Mouse (Mus musculus) layer of hippocampus, adult 9-10 months (tissue): ENCODE results near the gene Osbp.

Source experiments
- DNase-seq: peaks from one replicate; pipeline ENCODE4 v3.0.0; 2022; ENCODE audit warnings: low spot score

Osbp gene

GRCm38 (mm10) chr19:11989334-11989733 lies 23.6 kb downstream of the Osbp start:
- DNase-seq, result no peak

- no peak for DNase-seq
Measured at GRCm38 (mm10) chr19:11992034-11992433, 26.3 kb downstream of the Osbp start.

DNA sequence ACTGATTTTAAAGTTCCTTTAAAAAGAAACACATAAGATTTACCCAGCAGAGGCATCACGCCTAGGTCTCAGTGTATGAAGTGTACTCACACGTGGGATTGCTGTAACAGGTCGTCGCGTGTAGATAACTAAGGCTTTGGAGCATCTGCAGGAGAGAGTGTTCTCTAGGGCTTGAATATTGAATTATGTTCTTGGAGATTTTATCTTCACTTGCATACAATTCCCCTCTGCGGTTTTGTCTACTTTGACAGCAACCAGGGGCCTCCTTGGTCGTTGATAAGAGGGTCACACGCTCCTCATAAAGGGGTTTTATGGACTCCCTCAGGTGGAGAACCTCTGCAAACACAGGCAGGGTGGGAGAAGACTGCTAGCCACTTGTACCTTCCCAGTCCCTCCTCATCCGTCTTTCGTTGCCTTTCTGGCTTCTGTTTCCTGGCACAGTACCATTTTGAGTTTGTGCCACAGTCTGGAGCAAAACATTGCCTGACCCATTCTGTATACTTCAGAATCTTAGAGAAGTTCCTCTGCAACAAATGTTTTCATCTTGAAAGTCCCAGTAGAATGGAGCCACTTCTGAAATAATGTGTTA lies 26.8 kb downstream of the Osbp start:
- DNase-seq, result no peak

GRCm38 (mm10) chr19:11994703-11995431 lies 29.1 kb downstream of the Osbp start:
- no peak for DNase-seq

GRCm38 (mm10) chr19:11995722-11996448 lies 30.1 kb downstream of the Osbp start:
- no peak for DNase-seq

DNA sequence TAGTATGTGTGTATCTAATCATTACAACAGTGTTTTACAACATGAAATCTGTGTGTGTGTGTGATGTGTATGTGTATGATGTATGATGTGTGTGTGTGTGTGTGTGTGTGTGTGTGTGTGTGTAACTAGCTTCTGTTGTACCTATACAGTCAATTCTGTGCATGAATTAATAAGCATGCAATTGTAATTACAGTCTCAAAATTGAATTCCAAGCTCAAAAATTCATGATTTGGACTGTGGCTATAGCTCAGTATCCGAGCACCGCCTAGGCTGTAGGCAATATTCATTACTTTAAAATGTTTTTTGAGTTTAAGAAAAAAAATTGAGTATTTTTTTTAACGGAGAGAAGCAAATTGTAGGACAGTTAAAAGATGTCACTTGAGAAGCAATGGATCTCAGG lies 35.9 kb downstream of the Osbp start:
- DNase-seq, result no peak

- no peak for DNase-seq
Measured at GRCm38 (mm10) chr19:12002125-12002524, 36.4 kb downstream of the Osbp start.

DNA sequence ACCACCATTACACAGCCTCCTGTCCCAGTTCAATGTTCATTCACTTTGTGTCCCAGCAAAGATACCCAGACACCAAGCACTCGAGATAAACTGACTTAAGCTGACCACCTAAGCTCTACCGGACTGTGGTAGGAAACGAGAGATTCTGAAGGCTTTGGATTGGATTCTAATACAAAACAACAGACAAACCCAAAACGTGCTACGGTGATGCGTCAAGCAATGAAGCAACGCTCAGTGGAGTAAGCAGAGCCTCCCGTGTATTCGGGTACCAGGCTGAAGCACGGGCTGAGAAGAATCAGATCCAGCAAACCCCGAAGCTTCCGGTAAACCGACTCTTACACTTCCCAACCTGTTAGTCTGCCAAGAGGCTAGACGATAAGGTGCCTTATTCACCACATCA lies 37.0 kb downstream of the Osbp start:
- DNase-seq, result no peak

DNA sequence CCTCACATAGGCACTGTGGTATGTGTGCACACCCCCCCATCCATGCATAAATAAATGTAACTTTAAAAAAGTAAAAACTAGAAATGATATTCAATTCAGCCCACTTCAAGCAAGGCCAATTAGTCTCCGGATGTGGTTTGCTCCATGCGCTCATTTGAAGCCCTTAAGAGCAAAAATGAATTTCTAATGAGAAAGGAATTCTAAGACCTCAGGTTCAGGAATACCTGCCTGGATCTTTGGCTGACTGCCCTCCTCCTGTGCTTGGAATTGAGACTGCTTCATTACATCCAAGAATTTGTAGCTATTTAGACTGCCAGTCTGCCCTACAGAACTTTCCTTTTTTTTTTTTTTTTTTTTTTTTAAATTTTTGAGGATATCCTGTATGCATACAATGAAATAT lies 37.8 kb downstream of the Osbp start:
- no peak for DNase-seq

DNA sequence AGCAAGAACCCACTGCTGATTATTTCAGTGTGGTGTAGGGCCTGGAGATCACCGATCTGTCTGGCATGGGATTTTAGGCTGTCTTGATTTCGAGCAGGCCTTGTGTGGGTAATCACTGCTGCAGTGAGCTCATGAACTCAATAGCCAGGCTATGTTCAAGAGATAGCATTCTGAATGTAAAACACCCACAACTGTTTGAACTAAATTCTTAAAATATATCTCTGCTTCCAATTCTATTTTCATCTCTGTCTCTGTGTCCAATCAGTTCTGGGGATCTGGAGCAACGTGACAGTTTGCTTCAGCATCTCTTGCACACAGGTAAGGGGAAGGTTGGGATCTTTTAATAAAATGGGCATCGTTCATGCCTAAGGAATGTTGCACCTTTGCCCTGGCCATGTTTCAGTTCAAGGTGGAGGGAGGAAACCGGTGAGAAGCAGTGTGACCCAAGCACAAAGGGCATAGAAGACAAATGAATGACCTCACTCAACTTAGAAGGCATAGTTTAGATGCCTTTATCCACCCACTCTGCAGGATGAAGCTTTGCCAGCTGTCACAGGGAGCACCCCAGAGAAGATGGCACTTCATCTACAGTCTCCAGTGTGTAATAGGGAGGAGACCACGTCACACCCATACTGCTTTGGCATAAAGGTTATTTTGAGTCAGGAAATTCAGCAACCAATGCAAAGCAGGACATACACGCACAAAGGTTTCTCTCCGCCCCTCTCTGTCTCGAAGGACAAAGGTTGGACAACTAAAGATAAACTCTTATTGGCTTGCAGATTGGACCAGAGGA lies 38.7 kb downstream of the Osbp start:
- DNase-seq, result no peak

DNA sequence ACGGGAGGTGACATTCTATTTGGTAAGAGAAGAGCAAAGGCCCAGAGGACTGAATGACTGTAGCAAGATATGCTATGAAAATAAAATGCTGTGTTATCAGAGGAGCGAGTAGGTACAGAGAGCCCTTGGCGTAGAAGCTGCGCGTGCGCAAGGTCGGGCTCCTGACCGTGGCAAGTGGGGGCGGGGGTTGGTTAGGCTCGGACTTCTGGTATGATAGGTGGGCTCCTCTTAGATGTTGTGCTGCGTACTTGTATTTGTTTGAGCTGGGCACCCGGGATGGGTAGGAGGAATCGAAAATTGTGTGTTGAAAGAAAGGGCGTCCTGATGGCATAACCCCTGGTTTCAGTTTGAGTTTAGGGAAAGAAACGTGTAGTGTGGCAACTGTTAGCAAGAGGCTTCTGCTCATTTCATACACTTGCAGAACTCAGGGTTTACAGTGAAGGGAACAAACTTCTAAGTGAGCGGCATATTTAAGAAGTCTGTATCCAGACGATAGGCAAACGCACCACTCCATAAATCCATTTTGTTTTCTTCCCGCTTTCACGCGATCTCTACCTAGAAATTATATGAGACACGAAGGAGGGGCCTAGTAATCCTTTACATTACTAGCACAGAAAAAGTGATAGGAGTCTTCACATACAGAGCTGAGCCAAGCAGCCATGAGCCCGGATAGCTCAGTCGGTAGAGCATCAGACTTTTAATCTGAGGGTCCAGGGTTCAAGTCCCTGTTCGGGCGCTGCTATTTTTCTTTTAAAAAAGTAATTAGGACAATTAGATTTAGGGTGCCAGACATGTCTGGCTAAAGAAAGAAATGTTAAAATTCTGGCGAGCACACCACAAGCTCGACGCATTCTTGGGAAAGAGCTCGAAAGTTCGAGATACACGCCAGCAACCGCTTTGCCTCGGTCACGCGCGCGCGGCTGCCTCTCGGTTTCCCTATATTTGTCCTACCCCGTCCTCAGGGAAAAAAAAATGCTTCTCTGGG lies 39.9 kb downstream of the Osbp start:
- DNase-seq, result peak; percentile 85

DNA sequence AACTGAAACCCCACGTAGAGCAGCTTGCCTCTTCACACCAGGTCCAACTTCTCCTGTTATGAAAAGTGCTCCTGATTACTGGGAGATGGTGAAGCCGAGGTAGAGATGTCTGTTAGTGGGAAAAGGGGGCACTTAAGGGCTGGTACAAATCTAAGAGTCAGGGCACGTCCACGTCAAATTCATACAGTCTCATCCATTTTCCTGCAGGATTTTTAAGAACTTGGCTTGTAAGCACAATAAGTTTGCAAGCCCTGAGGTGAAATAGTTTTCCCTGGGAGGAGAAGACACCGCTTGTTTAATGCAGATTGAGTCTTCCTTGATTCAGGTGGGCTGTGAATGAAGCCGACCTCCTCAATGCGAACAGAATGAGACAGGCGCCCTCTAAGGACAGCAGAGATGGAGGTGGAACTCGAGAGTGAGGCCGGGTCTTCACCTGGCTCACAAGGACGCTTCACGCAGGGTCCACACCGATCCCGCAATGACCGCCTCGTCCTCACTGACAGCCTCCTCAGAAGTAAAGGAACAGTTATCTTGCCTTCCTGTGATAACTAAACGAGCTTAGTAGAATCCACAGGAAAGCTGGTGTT lies 40.7 kb downstream of the Osbp start:
- no peak for DNase-seq

- DNase-seq, result no peak
Measured at GRCm38 (mm10) chr19:12007105-12007931, 41.6 kb downstream of the Osbp start.

DNA sequence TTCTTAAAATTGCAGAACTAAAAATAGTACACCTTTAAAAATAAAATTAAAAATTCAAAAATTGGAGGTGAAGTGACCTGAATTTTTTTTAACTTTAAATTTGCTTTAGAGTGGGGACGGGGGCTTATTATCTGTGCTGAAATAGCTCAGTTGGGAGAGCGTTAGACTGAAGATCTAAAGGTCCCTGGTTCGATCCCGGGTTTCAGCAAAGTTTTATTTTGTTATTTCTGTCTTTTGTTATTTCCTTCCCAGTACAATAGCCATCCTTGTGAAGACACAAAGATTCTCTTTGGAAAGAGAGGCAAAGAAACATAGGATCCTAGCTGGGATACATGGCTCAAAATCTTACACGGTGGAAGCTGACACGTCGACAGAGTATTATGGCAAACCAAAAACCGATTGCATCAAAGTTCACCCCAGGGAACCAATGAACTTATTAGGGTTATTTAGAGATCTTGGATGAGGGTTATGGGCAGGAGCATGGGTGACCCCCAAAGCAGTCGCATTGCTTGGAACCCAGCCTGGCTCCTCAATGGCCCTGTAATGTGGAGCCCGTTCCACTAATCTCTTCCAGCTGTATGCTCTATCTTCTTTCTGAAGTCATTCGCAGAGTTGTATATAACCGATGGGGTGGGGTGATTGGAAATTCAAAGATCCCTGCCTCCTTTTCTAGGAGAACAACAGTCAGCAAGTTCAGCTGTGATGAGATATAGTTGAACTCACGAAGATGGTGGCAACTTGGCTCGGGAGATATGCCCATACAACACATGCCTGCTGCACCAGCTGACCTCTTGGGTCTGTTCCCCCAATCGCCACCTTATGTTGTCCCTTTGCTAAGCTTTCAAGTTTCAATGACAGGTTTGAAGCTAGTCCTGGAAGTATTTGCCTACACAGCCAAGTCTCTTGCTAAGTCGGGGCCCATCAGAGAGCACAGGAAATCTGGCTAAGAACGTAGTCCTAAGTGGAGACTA lies 43.0 kb downstream of the Osbp start:
- no peak for DNase-seq

GRCm38 (mm10) chr19:12009501-12010280 lies 44.0 kb downstream of the Osbp start:
- DNase-seq, result no peak

- DNase-seq, result no peak
Measured at GRCm38 (mm10) chr19:12010281-12010771, 44.6 kb downstream of the Osbp start.

DNA sequence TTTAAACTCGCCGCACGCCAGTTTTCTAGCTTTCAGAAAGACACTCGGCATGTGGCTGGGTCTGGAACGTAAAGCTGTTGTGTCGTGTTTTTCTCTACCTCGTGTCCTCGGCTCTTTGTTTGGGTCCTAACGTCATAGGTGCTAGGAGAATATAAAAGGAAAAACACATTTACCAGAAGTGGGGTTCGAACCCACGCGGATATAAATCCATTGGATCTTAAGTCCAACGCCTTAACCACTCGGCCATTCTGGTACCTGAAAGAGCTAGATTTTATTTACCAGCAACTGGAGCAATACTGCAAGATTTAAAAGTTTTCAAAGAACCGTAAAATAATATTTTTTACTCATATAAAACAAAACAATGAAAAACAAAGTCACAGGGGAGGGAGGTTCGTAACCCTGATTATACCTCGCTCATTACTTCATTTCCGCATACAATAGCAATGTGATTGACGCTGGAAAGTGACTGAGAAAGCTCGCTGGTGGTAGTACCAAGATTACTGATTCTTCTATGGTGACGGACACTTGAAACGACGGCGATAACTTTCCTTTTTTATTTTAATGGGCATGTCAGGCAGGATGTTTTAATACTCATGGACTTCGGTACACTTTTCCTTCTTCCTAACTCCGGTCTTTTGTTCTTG lies 45.3 kb downstream of the Osbp start:
- DNase-seq, result peak; percentile 93
